Mouse (Mus musculus) leukemia stem cell, adult 10-12 weeks (primary cell): ENCODE measurements around the gene 4933421I07Rik. TPM values are rescaled to one million over a fixed set of nuclear protein-coding genes. Genes with fewer than 3 reads are reported as not detected.

Experiments
- polyA plus RNA-seq: library from polyadenylated mRNA; stranded (reverse); fragments of >175 nt; gene quantifications from 2 replicates; pipeline ENCODE4 v1.2.3, GENCODE M21; 2012; ENCODE audit warnings: low replicate concordance

The 4933421I07Rik gene
- not detected in 2 replicates for polyA plus RNA-seq

DNA sequence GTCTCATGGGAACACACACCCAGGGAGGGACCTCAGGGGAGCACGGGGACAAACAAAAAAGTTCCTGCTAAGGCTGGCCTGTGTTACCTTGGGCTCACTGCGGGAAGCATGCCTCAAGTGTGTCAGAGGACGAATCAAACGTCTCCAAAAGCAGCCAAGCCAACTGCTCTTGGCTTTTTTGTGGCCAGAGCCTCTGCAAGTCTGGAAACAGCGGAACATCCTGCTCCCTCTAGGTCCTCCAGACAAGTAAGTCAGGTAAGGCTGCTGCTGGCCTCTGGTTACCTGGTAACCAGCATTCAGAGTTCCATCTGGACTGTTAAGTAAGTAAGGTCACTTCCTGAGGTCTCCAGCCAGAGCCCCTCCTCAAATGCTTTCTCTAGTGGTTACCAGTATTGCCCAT is at the start of gene 4933421I07Rik:
4933421I07Rik (minus strand) TSS at position 271 of the 400 bp plus-strand sequence.

Other genes starting within 250 kb of the 4933421I07Rik start
- not detected in 2 replicates for gene Vmn2r61, start 188.1 kb downstream of the 4933421I07Rik start, polyA plus RNA-seq
- gene Zfp141, start 57.6 kb upstream of the 4933421I07Rik start, polyA plus RNA-seq, result 0.25 and 2.3 TPM in 2 replicates
- not detected in 2 replicates for gene Gm21028, start 130.5 kb upstream of the 4933421I07Rik start, polyA plus RNA-seq
- not detected in 2 replicates for gene Zfp977, start 144.4 kb upstream of the 4933421I07Rik start, polyA plus RNA-seq
- gene Zfp976, start 194.5 kb upstream of the 4933421I07Rik start, polyA plus RNA-seq, result 0.11 and 0.51 TPM in 2 replicates
- gene Zfp975, start 244.6 kb upstream of the 4933421I07Rik start, polyA plus RNA-seq, result not detected in 2 replicates